Mouse (Mus musculus) common myeloid progenitor, adult 5-6 weeks (primary cell): ENCODE results near the gene Gstt1. TPM values are rescaled to one million over a fixed set of nuclear protein-coding genes. Genes with fewer than 3 reads are reported as not detected.
A peak's percentile ranks its signal among the peaks of the same experiment; 100 is the strongest.

Experiments
- ATAC-seq: replicated peaks from 2 replicates; pipeline ENCODE4 v1.8.0; 2016; ENCODE audit warnings: low read depth, mild to moderate bottlenecking, moderate TSS enrichment, inconsistent platforms; ENCODE audit not compliant: poor library complexity, severe bottlenecking
- total RNA-seq: library from RNA; stranded (forward); fragments of 200-1000, 187-1606 nt; gene quantifications from 2 replicates; pipeline ENCODE4 v1.2.3, GENCODE M21; 2017

Gstt1 gene
- total RNA-seq, 1 experiment from 2014 or later = 0.96 TPM

- ATAC-seq = no peak
Observed at GRCm38 (mm10) chr10:75819882-75820281, 21.5 kb upstream of the Gstt1 start.

GRCm38 (mm10) chr10:75818641-75819040, 20.3 kb upstream of the Gstt1 start:
- no peak for ATAC-seq

- no peak for ATAC-seq
Observed at GRCm38 (mm10) chr10:75804217-75804616, 5.8 kb upstream of the Gstt1 start.

- peak; percentile 76 for ATAC-seq
Observed at GRCm38 (mm10) chr10:75797619-75798175, 687 bp downstream of the Gstt1 start.

GRCm38 (mm10) chr10:75796731-75797516, 1.5 kb downstream of the Gstt1 start:
- no peak for ATAC-seq

- no peak for ATAC-seq
Observed at GRCm38 (mm10) chr10:75794880-75795279, 3.5 kb downstream of the Gstt1 start.

GRCm38 (mm10) chr10:75790773-75791172, 7.6 kb downstream of the Gstt1 start:
- peak; percentile 81 for ATAC-seq

GRCm38 (mm10) chr10:75789841-75790240, 8.5 kb downstream of the Gstt1 start:
- no peak for ATAC-seq

- ATAC-seq = no peak
Observed at GRCm38 (mm10) chr10:75789081-75789735, 9.2 kb downstream of the Gstt1 start.

- ATAC-seq = no peak
Observed at GRCm38 (mm10) chr10:75788277-75788676, 10.1 kb downstream of the Gstt1 start.

GRCm38 (mm10) chr10:75785442-75785841, 12.9 kb downstream of the Gstt1 start:
- no peak for ATAC-seq

- ATAC-seq = peak; percentile 91
Observed at GRCm38 (mm10) chr10:75780769-75781578, 17.4 kb downstream of the Gstt1 start, which contains the start of the genes Gm20441 and Gstt3. TSS of gene Gm20441 (minus strand) at chr10:75780954. TSS of gene Gstt3 (minus strand) at chr10:75781414.

GRCm38 (mm10) chr10:75779206-75780174, 18.9 kb downstream of the Gstt1 start:
- no peak for ATAC-seq

- ATAC-seq = no peak
Observed at GRCm38 (mm10) chr10:75777885-75778284, 20.5 kb downstream of the Gstt1 start.

- no peak for ATAC-seq
Observed at GRCm38 (mm10) chr10:75776562-75776961, 21.8 kb downstream of the Gstt1 start.

- ATAC-seq = no peak
Observed at GRCm38 (mm10) chr10:75774587-75774986, 23.8 kb downstream of the Gstt1 start.

GRCm38 (mm10) chr10:75774102-75774501, 24.3 kb downstream of the Gstt1 start:
- no peak for ATAC-seq

GRCm38 (mm10) chr10:75772795-75773664, 25.4 kb downstream of the Gstt1 start, which contains the start of gene Ddt:
TSS of gene Ddt (minus strand) at chr10:75773414.
- ATAC-seq = peak; percentile 94
